Mouse (Mus musculus) forebrain, embryonic 16.5 days (tissue): Measurements from ENCODE around the gene Trit1. TPM values are rescaled to one million over a fixed set of nuclear protein-coding genes. Genes with fewer than 3 reads are reported as not detected.
A peak's percentile ranks its signal among the peaks of the same experiment; 100 is the strongest.

ENCODE experiments used
- ATAC-seq: fragments of 200-750 bp; cut with Nextera tagmentation; 2 replicates; pipeline ENCODE4 v1.8.0; 2017; ENCODE audit warnings: mild to moderate bottlenecking, moderate library complexity
- H3K27ac ChIP-seq: fragments of 300-500 bp; sonication (generic); 2 replicates; pipeline ENCODE4 v1.5.1; 2014; ENCODE audit warnings: low read length, control low read depth
- H3K27me3 ChIP-seq: fragments of 300-500 bp; sonication (generic); replicated peaks from 2 replicates; pipeline ENCODE4 v1.6.1; 2014; ENCODE audit warnings: low read length; ENCODE audit not compliant: control insufficient read depth, insufficient read depth
- H3K36me3 ChIP-seq: fragments of 300-500 bp; sonication (generic); 2 replicates; pipeline ENCODE4 v1.6.1; 2014; ENCODE audit not compliant: control insufficient read depth, insufficient read depth
- H3K4me1 ChIP-seq: fragments of 300-500 bp; sonication (generic); replicated peaks from 2 replicates; pipeline ENCODE4 v1.6.1; 2014; ENCODE audit warnings: low read length; ENCODE audit not compliant: control insufficient read depth, insufficient read depth
- H3K4me2 ChIP-seq: fragments of 300-500 bp; sonication (generic); 2 replicates; pipeline ENCODE4 v1.6.1; 2014; ENCODE audit warnings: mild to moderate bottlenecking, low read length, control low read depth
- H3K4me3 ChIP-seq: fragments of 300-500 bp; sonication (generic); replicated peaks from 2 replicates; pipeline ENCODE4 v1.5.1; 2014; ENCODE audit warnings: mild to moderate bottlenecking, low read length, control low read depth
- H3K9ac ChIP-seq: fragments of 300-500 bp; sonication (generic); replicated peaks from 2 replicates; pipeline ENCODE4 v1.6.1; 2014; ENCODE audit warnings: low read depth, low read length, control low read depth
- H3K9me3 ChIP-seq: fragments of 300-500 bp; sonication (generic); 2 replicates; pipeline ENCODE4 v1.6.1; 2016; ENCODE audit warnings: low read length; ENCODE audit not compliant: control insufficient read depth
- WGBS: fragments of 180-500 bp; shearing (Covaris S2); extraction: QIAGEN DNeasy Blood & Tissue Kit; methylation state at CpG from one replicate; pipeline ENCODE4 v1.1.7; 2014; 5-methylcytosine and 5-hydroxymethylcytosine counted together
- polyA plus RNA-seq: library from polyadenylated mRNA; unstranded; fragments of >200 nt; fragmentation: Nextera tagmentation; extraction: Ambion mirVana; gene quantifications from 2 replicates; pipeline ENCODE4 v1.2.1, GENCODE M21; 2015

Gene Trit1
- polyA plus RNA-seq, 1 experiment from 2014 or later, result 34.1 TPM

GRCm38 (mm10) chr4:123050681-123051211 is 34.3 kb downstream of the Trit1 start:
- Histone ChIP-seq H3K9me3 (no peaks in the 10 kb centered on the region), H3K4me3 (no peak overlapping the region), H3K4me1 (peaks cover 41% of the 10 kb centered on the region), H3K27ac (peak overlapping the region; percentile 78), H3K4me2 (no peak overlapping the region), H3K9ac (no peak overlapping the region), H3K36me3 (peaks cover 19% of the 10 kb centered on the region; the same call in 1 of the 2 replicates), H3K27me3 (no peaks in the 10 kb centered on the region)
- ATAC-seq, result peak; percentile 84
- WGBS, result 26% methylated on average over 5 of the region's 5 CpGs

DNA sequence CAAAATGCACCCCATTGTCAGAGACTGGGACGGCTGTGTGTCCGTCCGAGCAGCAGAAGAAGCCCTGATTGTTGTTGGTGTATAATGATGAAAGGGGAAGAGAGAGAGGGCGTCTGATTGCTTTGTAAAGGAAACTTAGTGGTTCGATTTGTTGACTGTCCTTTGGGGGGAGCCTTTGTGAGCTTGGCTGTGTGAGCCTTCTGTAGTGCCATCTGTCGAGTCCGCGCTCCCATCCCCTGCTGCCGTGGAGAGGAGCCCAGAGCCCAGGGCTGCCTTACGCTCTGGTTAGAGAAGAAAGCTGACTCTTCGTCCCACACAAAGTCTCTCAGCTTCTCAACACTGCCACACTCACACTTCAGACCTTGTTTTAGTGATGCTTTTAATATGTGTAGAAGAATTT is 36.8 kb downstream of the Trit1 start:
- H3K9ac ChIP-seq, result no peak overlapping the region
- H3K4me1 ChIP-seq, result peaks cover 41% of the 10 kb centered on the region
- no peaks in the 10 kb centered on the region for H3K9me3 ChIP-seq
- no peak overlapping the region for H3K4me3 ChIP-seq
- H3K36me3 ChIP-seq, result peaks cover 28% of the 10 kb centered on the region; the same call in 1 of the 2 replicates
- ATAC-seq, result peak; percentile 77
- H3K27me3 ChIP-seq, result no peaks in the 10 kb centered on the region
- no peak overlapping the region for H3K4me2 ChIP-seq
- WGBS, result 15% methylated on average over 11 of the region's 11 CpGs
- H3K27ac ChIP-seq, result peak overlapping the region; percentile 87

GRCm38 (mm10) chr4:123054172-123054790 is 37.9 kb downstream of the Trit1 start:
- Histone ChIP-seq H3K4me1 (peaks cover 37% of the 10 kb centered on the region), H3K4me2 (no peak overlapping the region), H3K27me3 (no peaks in the 10 kb centered on the region), H3K9ac (no peak overlapping the region), H3K27ac (peak overlapping the region; percentile 64; the same call in 1 of the 2 replicates), H3K36me3 (peaks cover 25% of the 10 kb centered on the region; the same call in 1 of the 2 replicates), H3K4me3 (no peak overlapping the region), H3K9me3 (no peaks in the 10 kb centered on the region)
- ATAC-seq, result no peak
- WGBS, result 66% methylated on average over 16 of the region's 16 CpGs

DNA sequence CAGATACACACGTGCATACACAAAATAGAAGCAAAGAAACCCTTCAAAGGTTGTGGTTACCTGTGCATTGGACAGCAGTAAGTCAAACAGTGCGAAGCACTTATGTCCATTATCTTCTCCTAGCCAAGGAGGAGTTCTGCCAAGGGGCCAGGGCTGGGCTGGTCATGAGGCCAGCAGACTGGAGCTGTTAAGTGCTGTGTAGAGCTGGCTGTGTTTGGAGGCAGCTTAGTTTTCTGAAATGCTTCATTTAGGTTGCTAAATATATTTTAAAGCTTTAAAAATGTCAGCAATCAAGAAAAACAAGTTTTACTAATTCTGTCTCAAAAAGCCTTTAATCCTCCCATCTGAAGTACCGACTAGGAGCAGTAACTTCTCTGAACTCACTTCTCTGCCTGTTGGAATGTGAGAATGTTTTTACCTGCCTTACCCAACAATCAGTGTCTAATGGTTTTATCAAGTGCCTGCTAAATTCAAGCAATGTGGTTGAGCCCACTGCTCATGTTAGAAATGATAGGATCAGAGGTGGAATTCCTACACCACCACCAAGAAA is 40.2 kb downstream of the Trit1 start:
- Histone ChIP-seq H3K9me3 (no peaks in the 10 kb centered on the region), H3K4me2 (no peak overlapping the region), H3K36me3 (peaks cover 25% of the 10 kb centered on the region; the same call in 1 of the 2 replicates), H3K4me3 (no peak overlapping the region), H3K27me3 (no peaks in the 10 kb centered on the region), H3K27ac (no peak overlapping the region), H3K9ac (no peak overlapping the region), H3K4me1 (peaks cover 18% of the 10 kb centered on the region)
- WGBS, result 91% methylated on average over 3 of the region's 3 CpGs
- ATAC-seq, result no peak

- Histone ChIP-seq H3K27ac (no peak overlapping the region), H3K9me3 (no peaks in the 10 kb centered on the region), H3K9ac (no peak overlapping the region), H3K27me3 (no peaks in the 10 kb centered on the region), H3K36me3 (peaks cover 23% of the 10 kb centered on the region; the same call in 1 of the 2 replicates), H3K4me2 (no peak overlapping the region), H3K4me1 (peaks cover 12% of the 10 kb centered on the region), H3K4me3 (no peak overlapping the region)
- ATAC-seq, result no peak
- WGBS, result 90% methylated on average over 1 of the region's 1 CpGs
Measured at GRCm38 (mm10) chr4:123057957-123058356, 41.6 kb downstream of the Trit1 start.

DNA sequence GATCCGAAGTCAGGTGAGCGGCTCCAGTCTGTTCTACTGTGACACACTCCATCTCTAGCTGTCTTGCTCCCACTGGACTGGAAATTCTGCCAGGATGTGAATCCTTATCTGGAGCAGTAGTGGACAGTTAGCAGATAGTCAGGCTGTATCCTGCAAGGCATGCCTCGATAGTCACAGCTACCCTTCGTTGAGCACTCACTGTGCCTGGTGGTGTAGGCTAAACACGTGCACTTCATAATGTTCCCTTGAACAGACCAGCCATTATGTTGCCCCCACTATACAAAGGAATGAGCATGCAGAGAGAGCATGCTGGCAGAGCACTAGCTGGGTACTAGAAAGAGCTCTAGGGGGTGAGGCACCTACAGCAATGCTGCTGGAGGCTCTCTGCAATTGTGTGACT is 45.3 kb downstream of the Trit1 start:
- peak; percentile 39; the same call in 1 of the 2 replicates for ATAC-seq
- WGBS, result 57% methylated on average over 5 of the region's 5 CpGs

GRCm38 (mm10) chr4:123068646-123069045 is 52.2 kb downstream of the Trit1 start:
- 89% methylated on average over 6 of the region's 6 CpGs for WGBS
- no peaks in the 10 kb centered on the region for H3K27me3 ChIP-seq
- no peak overlapping the region for H3K27ac ChIP-seq
- H3K4me3 ChIP-seq, result no peak overlapping the region
- H3K9ac ChIP-seq, result no peak overlapping the region
- H3K9me3 ChIP-seq, result no peaks in the 10 kb centered on the region
- peaks cover 4% of the 10 kb centered on the region; the same call in 1 of the 2 replicates for H3K4me1 ChIP-seq
- no peaks in the 10 kb centered on the region for H3K36me3 ChIP-seq
- ATAC-seq, result no peak
- H3K4me2 ChIP-seq, result no peak overlapping the region

More for the DNA sequence above, 45.3 kb downstream of the Trit1 start:
- H3K9me3 ChIP-seq, result no peaks in the 10 kb centered on the region
- H3K9ac ChIP-seq, result no peak overlapping the region
- H3K36me3 ChIP-seq, result 0 out of 2 replicates have a peak, but pooled peaks cover 3% of the 10 kb centered on the region
- H3K4me2 ChIP-seq, result no peak overlapping the region
- no peak overlapping the region for H3K27ac ChIP-seq
- no peaks in the 10 kb centered on the region; the same call in 1 of the 2 replicates for H3K4me1 ChIP-seq
- H3K27me3 ChIP-seq, result no peaks in the 10 kb centered on the region
- no peak overlapping the region for H3K4me3 ChIP-seq

- H3K9ac ChIP-seq, result no peak overlapping the region
- H3K4me2 ChIP-seq, result no peak overlapping the region
- ATAC-seq, result no peak
Measured at GRCm38 (mm10) chr4:123071266-123071966, 55.0 kb downstream of the Trit1 start.

GRCm38 (mm10) chr4:123076928-123077327 is 60.5 kb downstream of the Trit1 start:
- ATAC-seq, result no peak

More at GRCm38 (mm10) chr4:123071266-123071966, 55.0 kb downstream of the Trit1 start:
- Histone ChIP-seq H3K36me3 (no peaks in the 10 kb centered on the region), H3K27me3 (no peaks in the 10 kb centered on the region), H3K9me3 (no peaks in the 10 kb centered on the region), H3K4me1 (peaks cover 4% of the 10 kb centered on the region; the same call in 1 of the 2 replicates), H3K27ac (no peak overlapping the region), H3K4me3 (no peak overlapping the region)
- WGBS, result 15% methylated on average over 13 of the region's 13 CpGs

More at GRCm38 (mm10) chr4:123076928-123077327, 60.5 kb downstream of the Trit1 start:
- WGBS, result 68% methylated on average over 8 of the region's 8 CpGs
- Histone ChIP-seq H3K4me1 (peaks cover 4% of the 10 kb centered on the region; the same call in 1 of the 2 replicates), H3K9me3 (0 out of 2 replicates have a peak, but pooled peaks cover 2% of the 10 kb centered on the region), H3K36me3 (no peaks in the 10 kb centered on the region), H3K9ac (no peak overlapping the region), H3K4me2 (no peak overlapping the region), H3K27ac (no peak overlapping the region), H3K27me3 (no peaks in the 10 kb centered on the region), H3K4me3 (no peak overlapping the region)
